Mouse (Mus musculus) E14TG2a.4 (cell line): ENCODE measurements around the gene Thumpd3.

ENCODE experiments used
- CTCF ChIP-seq: conservative IDR thresholded peaks from 2 replicates; pipeline ENCODE4 v1.5.1; 2014; ENCODE audit warnings: low read length
- NANOG ChIP-seq: IDR thresholded peaks from 2 replicates; pipeline ENCODE4 v1.6.1; 2014; ENCODE audit warnings: borderline replicate concordance, low read length, mixed read lengths
- POU5F1 ChIP-seq: IDR thresholded peaks from 2 replicates; pipeline ENCODE4 v1.6.1; 2014; ENCODE audit warnings: low read length, borderline replicate concordance

DNA sequence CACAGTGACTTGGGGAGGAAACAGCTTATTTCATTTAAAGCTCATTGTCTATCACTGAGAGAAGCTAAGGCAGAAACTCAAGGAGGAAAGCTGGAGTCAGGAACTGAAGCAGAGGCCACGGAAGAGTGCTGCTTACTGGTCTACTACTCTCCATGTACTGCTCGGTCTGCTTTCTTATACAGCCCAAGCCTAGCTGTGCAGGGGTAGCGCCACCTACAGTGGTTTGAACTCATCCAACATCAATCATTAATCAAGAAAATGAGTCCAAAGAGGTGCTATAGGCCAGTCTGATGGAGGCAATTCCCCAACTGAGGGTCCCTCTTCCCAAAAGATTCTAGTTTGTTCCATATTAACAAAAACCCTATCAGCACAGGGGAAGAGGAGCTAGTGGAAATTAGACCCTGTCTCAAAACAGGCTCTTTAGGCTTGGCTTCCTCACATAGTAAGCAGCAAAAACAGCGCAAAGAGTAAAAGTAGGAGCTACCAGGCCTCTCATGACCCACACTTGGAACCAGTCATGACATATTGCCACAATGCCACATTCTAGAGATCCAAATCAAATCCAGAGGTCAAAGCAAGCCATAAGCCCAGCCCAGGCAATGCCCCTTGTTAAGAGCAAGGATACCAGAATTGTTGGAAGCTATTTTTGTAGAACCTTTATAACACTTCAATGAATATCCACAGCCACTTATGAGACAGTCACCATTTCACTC is 9.4 kb upstream of the Thumpd3 start:
- TF ChIP-seq CTCF (no peak; the same call in 1 of the 2 replicates), POU5F1 (no peak), NANOG (no peak)
